Mouse (Mus musculus): ENCODE data around the gene Gstm4. TPM values are rescaled to one million over a fixed set of nuclear protein-coding genes. Genes with fewer than 3 reads are reported as not detected.

Gene Gstm4
- polyA plus RNA-seq, 1 experiment from 2014 or later = 14.2 TPM

GRCm38 (mm10) chr3:108064672-108065071 is 20.0 kb upstream of the Gstm4 start:
- Histone ChIP-seq H3K9ac (ENCODE audit: low read depth, low read length) (no peak overlapping the region), H3K4me3 (ENCODE audit: low read depth, low read length) (no peak overlapping the region)
- 54% methylated on average over 4 of the region's 4 CpGs for WGBS

DNA sequence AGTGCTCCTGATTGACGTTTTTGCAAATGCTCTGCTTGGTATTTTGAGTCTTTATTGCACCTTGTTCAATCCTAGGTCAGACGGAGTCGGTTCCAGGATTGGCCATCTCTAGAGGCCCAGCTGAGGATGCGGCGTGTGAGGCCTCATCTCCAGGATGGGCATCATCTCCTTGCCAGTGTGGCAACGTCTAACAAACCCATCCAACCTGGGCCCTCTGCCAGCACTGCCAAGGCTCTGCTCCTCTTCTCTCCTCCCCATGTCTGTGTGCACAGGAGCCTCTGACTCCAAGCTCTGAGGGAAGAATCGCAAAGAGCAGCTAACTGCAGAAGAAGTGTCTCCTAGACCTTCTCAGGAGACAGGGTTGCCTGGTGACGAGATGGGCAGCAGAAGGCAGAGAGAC is 18.0 kb upstream of the Gstm4 start:
- no peak for DNase-seq (ENCODE audit: low spot score)
- H3K27me3 ChIP-seq (replicated peaks; ENCODE audit: control insufficient read depth, insufficient read depth, low read length) = no peaks in the 10 kb centered on the region
- no peak overlapping the region for H3K4me3 ChIP-seq (ENCODE audit: low read depth, low read length)
- no peak overlapping the region for H3K4me2 ChIP-seq (ENCODE audit: low read depth, low read length)
- H3K36me3 ChIP-seq (ENCODE audit: control insufficient read depth, insufficient read depth, low read length) = no peaks in the 10 kb centered on the region
- ATAC-seq (ENCODE audit: low read depth) = no peak
- no peak overlapping the region for H3K9ac ChIP-seq (ENCODE audit: low read depth, low read length)
- H3K9me3 ChIP-seq (ENCODE audit: control insufficient read depth, low read length) = no peaks in the 10 kb centered on the region
- H3K4me1 ChIP-seq (ENCODE audit: control insufficient read depth, insufficient read depth, low read length) = no peaks in the 10 kb centered on the region
- H3K27ac ChIP-seq (replicated peaks; ENCODE audit: low read depth, low read length) = no peak overlapping the region
- 80% methylated on average over 8 of the region's 8 CpGs for WGBS

More at GRCm38 (mm10) chr3:108064672-108065071, 20.0 kb upstream of the Gstm4 start:
- Histone ChIP-seq H3K9me3 (ENCODE audit: control insufficient read depth, low read length) (no peaks in the 10 kb centered on the region), H3K27ac (replicated peaks; ENCODE audit: low read depth, low read length) (no peak overlapping the region), H3K4me1 (ENCODE audit: control insufficient read depth, insufficient read depth, low read length) (no peaks in the 10 kb centered on the region), H3K4me2 (ENCODE audit: low read depth, low read length) (no peak overlapping the region), H3K36me3 (ENCODE audit: control insufficient read depth, insufficient read depth, low read length) (no peaks in the 10 kb centered on the region), H3K27me3 (replicated peaks; ENCODE audit: control insufficient read depth, insufficient read depth, low read length) (no peaks in the 10 kb centered on the region)
- no peak for DNase-seq (ENCODE audit: low spot score)
- no peak for ATAC-seq (ENCODE audit: low read depth)

GRCm38 (mm10) chr3:108061420-108061819 is 16.7 kb upstream of the Gstm4 start:
- H3K9ac ChIP-seq (ENCODE audit: low read depth, low read length) = 0 out of 2 replicates have a peak overlapping the region, but pooled peaks have one; percentile 25
- no peaks in the 10 kb centered on the region for H3K27me3 ChIP-seq (replicated peaks; ENCODE audit: control insufficient read depth, insufficient read depth, low read length)
- WGBS = 27% methylated on average over 7 of the region's 7 CpGs
- DNase-seq (ENCODE audit: low spot score) (peak; percentile 87), ATAC-seq (ENCODE audit: low read depth) (no peak)
- no peak overlapping the region for H3K27ac ChIP-seq (replicated peaks; ENCODE audit: low read depth, low read length)
- H3K4me2 ChIP-seq (ENCODE audit: low read depth, low read length) = peak overlapping the region; percentile 38; the same call in 1 of the 2 replicates
- no peak overlapping the region for H3K4me3 ChIP-seq (ENCODE audit: low read depth, low read length)
- H3K4me1 ChIP-seq (ENCODE audit: control insufficient read depth, insufficient read depth, low read length) = no peaks in the 10 kb centered on the region
- H3K36me3 ChIP-seq (ENCODE audit: control insufficient read depth, insufficient read depth, low read length) = no peaks in the 10 kb centered on the region
- H3K9me3 ChIP-seq (ENCODE audit: control insufficient read depth, low read length) = no peaks in the 10 kb centered on the region

DNA sequence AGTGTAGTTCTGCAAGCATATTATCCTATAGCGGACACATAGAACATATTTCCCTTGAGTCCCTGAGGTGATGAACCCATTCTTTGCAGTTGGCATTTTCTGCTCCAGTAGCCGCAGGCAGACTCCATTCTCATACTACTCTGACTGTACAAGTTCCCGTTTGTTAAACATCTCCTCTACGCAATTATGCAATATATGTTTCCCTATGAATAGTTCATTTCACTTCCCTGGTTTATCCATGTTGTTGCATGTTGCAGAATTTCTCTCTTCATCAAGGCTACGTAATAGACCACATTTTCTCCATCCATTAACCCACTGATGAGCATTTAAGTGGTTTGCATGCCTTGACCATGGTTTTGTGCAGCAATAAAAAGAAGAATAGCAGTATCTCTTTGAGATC is 5.8 kb upstream of the Gstm4 start:
- Histone ChIP-seq H3K27ac (replicated peaks; ENCODE audit: low read depth, low read length) (no peak overlapping the region), H3K4me3 (ENCODE audit: low read depth, low read length) (no peak overlapping the region), H3K9me3 (ENCODE audit: control insufficient read depth, low read length) (no peaks in the 10 kb centered on the region), H3K4me1 (ENCODE audit: control insufficient read depth, insufficient read depth, low read length) (no peaks in the 10 kb centered on the region), H3K4me2 (ENCODE audit: low read depth, low read length) (no peak overlapping the region), H3K27me3 (replicated peaks; ENCODE audit: control insufficient read depth, insufficient read depth, low read length) (no peaks in the 10 kb centered on the region), H3K9ac (ENCODE audit: low read depth, low read length) (no peak overlapping the region), H3K36me3 (ENCODE audit: control insufficient read depth, insufficient read depth, low read length) (no peaks in the 10 kb centered on the region)
- 93% methylated on average over 5 of the region's 5 CpGs for WGBS
- ATAC-seq (ENCODE audit: low read depth) = no peak
- no peak for DNase-seq (ENCODE audit: low spot score)

- Histone ChIP-seq H3K27ac (replicated peaks; ENCODE audit: low read depth, low read length) (no peak overlapping the region), H3K4me1 (ENCODE audit: control insufficient read depth, insufficient read depth, low read length) (peaks cover 11% of the 10 kb centered on the region), H3K9me3 (ENCODE audit: control insufficient read depth, low read length) (no peaks in the 10 kb centered on the region), H3K27me3 (replicated peaks; ENCODE audit: control insufficient read depth, insufficient read depth, low read length) (no peaks in the 10 kb centered on the region), H3K4me2 (ENCODE audit: low read depth, low read length) (no peak overlapping the region), H3K36me3 (ENCODE audit: control insufficient read depth, insufficient read depth, low read length) (no peaks in the 10 kb centered on the region), H3K9ac (ENCODE audit: low read depth, low read length) (no peak overlapping the region), H3K4me3 (ENCODE audit: low read depth, low read length) (no peak overlapping the region)
- no peak for ATAC-seq (ENCODE audit: low read depth)
- WGBS = 64% methylated on average over 3 of the region's 3 CpGs
- DNase-seq (ENCODE audit: low spot score) = no peak
These were observed 3.6 kb upstream of the Gstm4 start for GRCm38 (mm10) chr3:108048306-108048705.

DNA sequence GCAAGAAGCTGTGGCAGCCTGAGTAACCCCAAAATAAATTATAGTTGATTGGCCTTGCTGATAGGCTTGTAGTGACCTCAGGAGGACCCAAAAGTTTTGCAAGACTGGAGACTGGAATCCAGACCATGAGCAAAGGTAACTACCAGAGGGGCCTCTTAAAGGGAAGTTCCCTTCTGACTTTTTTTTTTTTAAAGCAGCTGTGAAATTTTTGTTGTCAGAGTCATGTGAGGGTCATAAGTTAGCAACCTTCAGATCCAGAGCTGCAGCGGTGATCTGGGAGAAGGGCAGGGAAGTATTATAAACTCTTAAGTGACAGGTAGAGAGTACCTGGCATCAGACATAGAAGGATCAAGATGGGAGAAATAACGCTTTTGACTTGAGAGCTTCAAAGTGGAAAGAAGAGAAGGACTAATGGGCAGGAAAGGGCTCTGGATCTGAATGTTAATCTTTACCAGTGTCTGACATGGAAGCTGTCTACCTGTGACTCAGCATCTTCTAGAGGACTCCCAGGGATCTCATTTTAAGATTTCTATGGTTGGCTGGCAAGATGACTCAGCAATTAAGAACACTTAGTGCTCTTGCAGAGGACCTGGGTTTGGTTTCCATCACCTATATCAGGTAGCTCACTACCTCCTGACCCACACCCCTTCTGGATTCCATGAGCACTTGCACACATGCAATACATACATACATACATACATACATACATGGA is 2.4 kb upstream of the Gstm4 start:
- H3K9me3 ChIP-seq (ENCODE audit: control insufficient read depth, low read length) = no peaks in the 10 kb centered on the region
- no peaks in the 10 kb centered on the region for H3K27me3 ChIP-seq (replicated peaks; ENCODE audit: control insufficient read depth, insufficient read depth, low read length)
- H3K36me3 ChIP-seq (ENCODE audit: control insufficient read depth, insufficient read depth, low read length) = no peaks in the 10 kb centered on the region
- H3K4me3 ChIP-seq (ENCODE audit: low read depth, low read length) = no peak overlapping the region
- peaks cover 11% of the 10 kb centered on the region for H3K4me1 ChIP-seq (ENCODE audit: control insufficient read depth, insufficient read depth, low read length)
- DNase-seq (ENCODE audit: low spot score) (no peak), ATAC-seq (ENCODE audit: low read depth) (no peak)
- 85% methylated on average over 2 of the region's 2 CpGs for WGBS
- H3K27ac ChIP-seq (replicated peaks; ENCODE audit: low read depth, low read length) = no peak overlapping the region
- no peak overlapping the region for H3K9ac ChIP-seq (ENCODE audit: low read depth, low read length)
- no peak overlapping the region for H3K4me2 ChIP-seq (ENCODE audit: low read depth, low read length)

GRCm38 (mm10) chr3:108033156-108033555 is 11.5 kb downstream of the Gstm4 start:
- Histone ChIP-seq H3K9me3 (ENCODE audit: control insufficient read depth, low read length) (no peaks in the 10 kb centered on the region), H3K9ac (ENCODE audit: low read depth, low read length) (no peak overlapping the region), H3K36me3 (ENCODE audit: control insufficient read depth, insufficient read depth, low read length) (no peaks in the 10 kb centered on the region), H3K4me2 (ENCODE audit: low read depth, low read length) (no peak overlapping the region), H3K27me3 (replicated peaks; ENCODE audit: control insufficient read depth, insufficient read depth, low read length) (no peaks in the 10 kb centered on the region), H3K4me3 (ENCODE audit: low read depth, low read length) (no peak overlapping the region), H3K27ac (replicated peaks; ENCODE audit: low read depth, low read length) (no peak overlapping the region), H3K4me1 (ENCODE audit: control insufficient read depth, insufficient read depth, low read length) (no peaks in the 10 kb centered on the region)
- ATAC-seq (ENCODE audit: low read depth) = no peak
- 75% methylated on average over 5 of the region's 5 CpGs for WGBS
- no peak for DNase-seq (ENCODE audit: low spot score)

DNA sequence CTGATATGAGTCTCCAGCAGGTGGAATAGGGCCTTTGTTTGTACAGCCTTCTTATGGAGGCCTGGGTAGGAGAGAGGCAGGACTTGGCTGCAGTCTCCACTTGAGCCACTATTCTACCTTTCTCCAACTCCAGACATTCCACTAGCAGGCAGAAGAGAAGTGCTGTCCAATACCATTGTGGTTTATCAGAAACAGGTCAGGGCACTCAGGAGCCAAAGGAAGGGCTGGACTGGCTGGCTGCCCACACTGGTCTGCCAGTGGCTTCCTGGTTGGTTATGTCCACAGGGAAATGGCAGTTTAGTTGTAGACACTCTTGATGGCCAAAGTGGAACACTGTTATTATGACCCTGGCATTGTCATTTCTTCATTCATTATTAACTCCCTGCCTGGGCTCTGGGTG is 12.6 kb downstream of the Gstm4 start:
- Histone ChIP-seq H3K27me3 (replicated peaks; ENCODE audit: control insufficient read depth, insufficient read depth, low read length) (no peaks in the 10 kb centered on the region), H3K36me3 (ENCODE audit: control insufficient read depth, insufficient read depth, low read length) (no peaks in the 10 kb centered on the region), H3K4me2 (ENCODE audit: low read depth, low read length) (no peak overlapping the region), H3K9me3 (ENCODE audit: control insufficient read depth, low read length) (no peaks in the 10 kb centered on the region), H3K27ac (replicated peaks; ENCODE audit: low read depth, low read length) (no peak overlapping the region), H3K9ac (ENCODE audit: low read depth, low read length) (no peak overlapping the region), H3K4me3 (ENCODE audit: low read depth, low read length) (no peak overlapping the region), H3K4me1 (ENCODE audit: control insufficient read depth, insufficient read depth, low read length) (no peaks in the 10 kb centered on the region)
- no peak for ATAC-seq (ENCODE audit: low read depth)
- DNase-seq (ENCODE audit: low spot score) = no peak

GRCm38 (mm10) chr3:108028641-108029365 is 15.9 kb downstream of the Gstm4 start:
- no peaks in the 10 kb centered on the region for H3K36me3 ChIP-seq (ENCODE audit: control insufficient read depth, insufficient read depth, low read length)
- no peak overlapping the region for H3K4me2 ChIP-seq (ENCODE audit: low read depth, low read length)
- H3K27me3 ChIP-seq (replicated peaks; ENCODE audit: control insufficient read depth, insufficient read depth, low read length) = no peaks in the 10 kb centered on the region
- H3K4me1 ChIP-seq (ENCODE audit: control insufficient read depth, insufficient read depth, low read length) = no peaks in the 10 kb centered on the region
- no peak overlapping the region for H3K4me3 ChIP-seq (ENCODE audit: low read depth, low read length)
- H3K27ac ChIP-seq (replicated peaks; ENCODE audit: low read depth, low read length) = no peak overlapping the region
- ATAC-seq (ENCODE audit: low read depth) = no peak
- H3K9me3 ChIP-seq (ENCODE audit: control insufficient read depth, low read length) = no peaks in the 10 kb centered on the region
- DNase-seq (ENCODE audit: low spot score) = no peak
- H3K9ac ChIP-seq (ENCODE audit: low read depth, low read length) = no peak overlapping the region
- WGBS = 80% methylated on average over 4 of the region's 4 CpGs
